Mouse (Mus musculus) heart, adult 9 months (tissue): Measurements from ENCODE around the gene Gdpd4.

ENCODE experiments used
- DNase-seq, 2 experiments: peaks; one replicate each; pipeline ENCODE4 v3.0.0; 2022; ENCODE audit warnings: low spot score in 2 of 2

The Gdpd4 gene

GRCm38 (mm10) chr7:97919742-97920141 lies at the start of gene Gdpd4:
TSS of gene Gdpd4 (plus strand) at chr7:97919955.
- DNase-seq: no peak

- no peak for DNase-seq
These were observed 47.4 kb upstream of the Gdpd4 start for GRCm38 (mm10) chr7:97872396-97872795.

- no peak for DNase-seq
These were observed 46.4 kb upstream of the Gdpd4 start for GRCm38 (mm10) chr7:97873317-97873716.

- DNase-seq: no peak
These were observed 41.8 kb upstream of the Gdpd4 start for GRCm38 (mm10) chr7:97877846-97878538.

GRCm38 (mm10) chr7:97911646-97912045 lies 8.1 kb upstream of the Gdpd4 start:
- DNase-seq: no peak

GRCm38 (mm10) chr7:97914833-97915516 lies 4.8 kb upstream of the Gdpd4 start:
- DNase-seq: no peak

GRCm38 (mm10) chr7:97925819-97926218 lies 6.1 kb downstream of the Gdpd4 start:
- no peak for DNase-seq

- no peak for DNase-seq
These were observed 7.2 kb downstream of the Gdpd4 start for GRCm38 (mm10) chr7:97926978-97927377.

- DNase-seq: no peak
These were observed 24.7 kb downstream of the Gdpd4 start for GRCm38 (mm10) chr7:97944485-97944884.

- no peak for DNase-seq
These were observed 52.7 kb downstream of the Gdpd4 start for GRCm38 (mm10) chr7:97972486-97972885.

- DNase-seq: peak; percentile 3 to 10
These were observed 57.7 kb downstream of the Gdpd4 start for GRCm38 (mm10) chr7:97977463-97977862.

GRCm38 (mm10) chr7:97984108-97984834 lies 64.5 kb downstream of the Gdpd4 start:
- DNase-seq: no peak

GRCm38 (mm10) chr7:98002617-98003016 lies 82.9 kb downstream of the Gdpd4 start:
- DNase-seq: no peak

- no peak for DNase-seq
These were observed 128.5 kb downstream of the Gdpd4 start for GRCm38 (mm10) chr7:98048101-98048824.

- DNase-seq: peak in 1 of 2 experiments; percentile 4
These were observed 132.2 kb downstream of the Gdpd4 start for GRCm38 (mm10) chr7:98051980-98052379.

- DNase-seq: no peak
These were observed 134.7 kb downstream of the Gdpd4 start for GRCm38 (mm10) chr7:98054461-98054860.

GRCm38 (mm10) chr7:98054942-98055341 lies 135.2 kb downstream of the Gdpd4 start:
- DNase-seq: no peak

- DNase-seq: no peak
These were observed 146.5 kb downstream of the Gdpd4 start for GRCm38 (mm10) chr7:98066229-98066628.

- peak; percentile 39 to 70 for DNase-seq
These were observed 151.9 kb downstream of the Gdpd4 start for GRCm38 (mm10) chr7:98071620-98072019.

GRCm38 (mm10) chr7:98077453-98077852 lies 157.7 kb downstream of the Gdpd4 start:
- no peak for DNase-seq

- no peak for DNase-seq
These were observed 162.6 kb downstream of the Gdpd4 start for GRCm38 (mm10) chr7:98082376-98082775.
